Mouse (Mus musculus): Measurements from ENCODE around the gene Wdr48. TPM values are rescaled to one million over a fixed set of nuclear protein-coding genes. Genes with fewer than 3 reads are reported as not detected.

The Wdr48 gene
- total and polyA plus RNA-seq, 3 experiments = 26.9 to 32.3 (median 32.0) TPM

GRCm38 (mm10) chr9:119938496-119938895, 43.8 kb downstream of the Wdr48 start:
- TF ChIP-seq IRF4 (IDR thresholded peaks at IDR 0.05; ENCODE audit: low read depth, low read length) = no peak
- no peak for TF ChIP-seq HCFC1 (IDR thresholded peaks at IDR 0.05; ENCODE audit: low read depth, low read length)
- TF ChIP-seq MEF2A (IDR thresholded peaks at IDR 0.05; ENCODE audit: borderline replicate concordance, low read depth, low read length) = no peak
- no peak for TF ChIP-seq ZKSCAN1 (IDR thresholded peaks at IDR 0.05; ENCODE audit: borderline replicate concordance, low read depth, low read length)
- no peak for TF ChIP-seq POLR2A (IDR thresholded peaks at IDR 0.05; ENCODE audit: low read depth, low read length)
- TF ChIP-seq JUND (conservative IDR thresholded peaks at IDR 0.05; ENCODE audit: low read depth, low read length) = no peak
- no peak for TF ChIP-seq ZNF384 (IDR thresholded peaks at IDR 0.05; ENCODE audit: low read depth, low read length)
- TF ChIP-seq SIN3A (IDR thresholded peaks at IDR 0.05; ENCODE audit: low read length) = no peak
- no peak for TF ChIP-seq TCF12 (IDR thresholded peaks at IDR 0.05; ENCODE audit: low read depth, low read length)
- no peak for TF ChIP-seq ETS1 (conservative IDR thresholded peaks at IDR 0.05; ENCODE audit: low read depth, low read length)
- TF ChIP-seq NRF1 (IDR thresholded peaks at IDR 0.05; ENCODE audit: low read depth, low read length) = no peak
- no peak for TF ChIP-seq RCOR1 (conservative IDR thresholded peaks at IDR 0.05; ENCODE audit: low read depth, low read length)
- TF ChIP-seq MAZ (IDR thresholded peaks at IDR 0.05; ENCODE audit: low read depth, low read length) = no peak
- in situ Hi-C loops (cut with MboI; ENCODE audit: low pct_ligation_motif_present, low pct_unique_long_range_greater_than_20kb, low sequenced_read_pairs) = no loop called here
- no peak overlapping the region for H3K4me2 ChIP-seq (ENCODE audit: insufficient read depth, low read depth, poor library complexity, severe bottlenecking)
- no peak overlapping the region for H3K4me3 ChIP-seq (replicated peaks in 1 of 3; ENCODE audit: low read depth in 2 of 3, low read length in 2 of 3, poor library complexity in 1 of 3)
- dilution Hi-C loops (cut with MboI; ENCODE audit: extremely low pct_ligation_motif_present, extremely low pct_unique_long_range_greater_than_20kb, low sequenced_read_pairs) = no loop called here
- peaks cover 10 to 42% of the 10 kb centered on the region in 2 experiments for H3K4me1 ChIP-seq (ENCODE audit: control insufficient read depth in 1 of 2, insufficient read depth in 2 of 2)
- H3K27ac ChIP-seq (ENCODE audit: insufficient read depth, low read depth) = no peak overlapping the region
- H3K79me2 ChIP-seq (replicated peaks; ENCODE audit: control insufficient read depth, extremely low read depth, insufficient read depth, poor library complexity, severe bottlenecking) = no peaks in the 10 kb centered on the region
- H3K27me3 ChIP-seq (replicated peaks) = no peaks in the 10 kb centered on the region
- H3K9me3 ChIP-seq (replicated peaks; ENCODE audit: low read length) = no peaks in the 10 kb centered on the region
- no peak for DNase-seq (ENCODE audit: extremely low read depth)
- peaks cover 0 to 14% of the 10 kb centered on the region in 2 experiments for H3K36me3 ChIP-seq (replicated peaks in 1 of 2; ENCODE audit: control insufficient read depth in 1 of 2, insufficient read depth in 1 of 2, low read length in 1 of 2)
- H3K9ac ChIP-seq (ENCODE audit: insufficient read depth, low read depth) = no peak overlapping the region

GRCm38 (mm10) chr9:119939646-119940045, 45.0 kb downstream of the Wdr48 start:
- H3K4me2 ChIP-seq (ENCODE audit: insufficient read depth, low read depth, poor library complexity, severe bottlenecking) = no peak overlapping the region
- DNase-seq (ENCODE audit: extremely low read depth) = no peak
- dilution Hi-C loops (cut with MboI; ENCODE audit: extremely low pct_ligation_motif_present, extremely low pct_unique_long_range_greater_than_20kb, low sequenced_read_pairs) = no loop called here
- no peak for TF ChIP-seq SMC3 (IDR thresholded peaks at IDR 0.05; ENCODE audit: low read depth, low read length)
- TF ChIP-seq ZMIZ1 (IDR thresholded peaks at IDR 0.05; ENCODE audit: low read depth, low read length) = no peak
- TF ChIP-seq KAT2A (IDR thresholded peaks at IDR 0.05; ENCODE audit: insufficient replicate concordance, low read length) = no peak
- TF ChIP-seq EP300 (IDR thresholded peaks at IDR 0.05; ENCODE audit: low read length) = no peak
- TF ChIP-seq JUND (conservative IDR thresholded peaks at IDR 0.05; ENCODE audit: low read depth, low read length) = no peak
- no peak for TF ChIP-seq RAD21 (IDR thresholded peaks at IDR 0.05; ENCODE audit: low read depth, low read length)
- TF ChIP-seq POLR2A (IDR thresholded peaks at IDR 0.05; ENCODE audit: low read depth, low read length) = no peak
- TF ChIP-seq USF1 (IDR thresholded peaks at IDR 0.05; ENCODE audit: low read depth, low read length) = no peak
- no peak for TF ChIP-seq MEF2A (IDR thresholded peaks at IDR 0.05; ENCODE audit: borderline replicate concordance, low read depth, low read length)
- TF ChIP-seq BHLHE40 (IDR thresholded peaks at IDR 0.05; ENCODE audit: low read depth, low read length) = no peak
- TF ChIP-seq GABPA (IDR thresholded peaks at IDR 0.05; ENCODE audit: insufficient replicate concordance, low read depth, low read length) = no peak
- TF ChIP-seq POLR2AphosphoS2 (IDR thresholded peaks at IDR 0.05; ENCODE audit: low read depth, low read length) = no peak
- no peak for TF ChIP-seq CHD2 (IDR thresholded peaks at IDR 0.05; ENCODE audit: low read length)
- no peak for TF ChIP-seq IRF4 (IDR thresholded peaks at IDR 0.05; ENCODE audit: low read depth, low read length)
- TF ChIP-seq TCF12 (IDR thresholded peaks at IDR 0.05; ENCODE audit: low read depth, low read length) = no peak
- TF ChIP-seq ELF1 (IDR thresholded peaks at IDR 0.05; ENCODE audit: low read depth, low read length) = no peak
- no peak for TF ChIP-seq PAX5 (IDR thresholded peaks at IDR 0.05; ENCODE audit: low read length)
- no peak for TF ChIP-seq NRF1 (IDR thresholded peaks at IDR 0.05; ENCODE audit: low read depth, low read length)
- no peak for TF ChIP-seq UBTF (IDR thresholded peaks at IDR 0.05; ENCODE audit: low read depth, low read length)
- no peaks in the 10 kb centered on the region for H3K27me3 ChIP-seq (replicated peaks)
- peaks cover 10 to 47% of the 10 kb centered on the region in 2 experiments for H3K4me1 ChIP-seq (ENCODE audit: control insufficient read depth in 1 of 2, insufficient read depth in 2 of 2)
- in situ Hi-C loops (cut with MboI; ENCODE audit: low pct_ligation_motif_present, low pct_unique_long_range_greater_than_20kb, low sequenced_read_pairs) = no loop called here
- H3K79me2 ChIP-seq (replicated peaks; ENCODE audit: control insufficient read depth, extremely low read depth, insufficient read depth, poor library complexity, severe bottlenecking) = no peaks in the 10 kb centered on the region
- H3K27ac ChIP-seq (ENCODE audit: insufficient read depth, low read depth) = no peak overlapping the region
- H3K9ac ChIP-seq (ENCODE audit: insufficient read depth, low read depth) = no peak overlapping the region
- H3K4me3 ChIP-seq (replicated peaks in 1 of 3; ENCODE audit: low read depth in 2 of 3, low read length in 2 of 3, poor library complexity in 1 of 3) = no peak overlapping the region
- no peaks in the 10 kb centered on the region for H3K9me3 ChIP-seq (replicated peaks; ENCODE audit: low read length)
- H3K36me3 ChIP-seq (replicated peaks in 1 of 2; ENCODE audit: control insufficient read depth in 1 of 2, insufficient read depth in 1 of 2, low read length in 1 of 2) = peaks cover 0 to 6% of the 10 kb centered on the region in 2 experiments

Data from CH12.LX (cell line).